Mouse (Mus musculus): Measurements from ENCODE around the gene Btbd35f20. TPM values are rescaled to one million over a fixed set of nuclear protein-coding genes. Genes with fewer than 3 reads are reported as not detected.

Gene Btbd35f20
- not detected in 2 replicates for polyA plus RNA-seq (2015; fragmentation: Nextera tagmentation; extraction: Ambion mirVana)

GRCm38 (mm10) chrX:4291145-4291544 is at the start of gene Btbd35f20:
TSS of gene Btbd35f20 (minus strand) at chrX:4291245.

Other genes with a start within 250 kb of the Btbd35f20 start
- not detected in 2 replicates for gene Btbd35f28, start 94.7 kb downstream of the Btbd35f20 start, polyA plus RNA-seq (2015; fragmentation: Nextera tagmentation; extraction: Ambion mirVana)
- gene Btbd35f17, start 79.4 kb upstream of the Btbd35f20 start, polyA plus RNA-seq (2015; fragmentation: Nextera tagmentation; extraction: Ambion mirVana), result not detected in 2 replicates